Mouse (Mus musculus) heart, embryonic 14.5 days (tissue): ENCODE results near the gene Rnf145. TPM values are rescaled to one million over a fixed set of nuclear protein-coding genes. Genes with fewer than 3 reads are reported as not detected.

Experiments
- ATAC-seq: fragments of 200-750 bp; cut with Nextera tagmentation; 2 replicates; pipeline ENCODE4 v1.8.0; 2017; ENCODE audit warnings: low read depth, moderate TSS enrichment; ENCODE audit not compliant: insufficient number of reproducible peaks, insufficient read depth, low FRiP score
- H3K27ac ChIP-seq, 2 experiments: fragments of 200-500 bp in 1 of 2; fragments of 300-500 bp in 1 of 2; sonication (generic) in 1 of 2; replicated peaks in 1 of 2; 2 replicates each; pipeline ENCODE4 v1.5.1; 2012 to 2014; ENCODE audit warnings: low read depth in 2 of 2, low read length in 2 of 2, control low read depth in 1 of 2, mild to moderate bottlenecking in 1 of 2, mixed read lengths in 1 of 2; ENCODE audit not compliant: control insufficient read depth in 1 of 2, insufficient read depth in 1 of 2
- H3K27me3 ChIP-seq: fragments of 300-500 bp; sonication (generic); 2 replicates; pipeline ENCODE4 v1.6.1; 2014; ENCODE audit warnings: mild to moderate bottlenecking, low read length, control low read depth; ENCODE audit not compliant: control insufficient read depth, insufficient read depth
- H3K36me3 ChIP-seq: fragments of 300-500 bp; sonication (generic); 2 replicates; pipeline ENCODE4 v1.6.1; 2014; ENCODE audit warnings: mild to moderate bottlenecking, control low read depth, low read length, mixed read lengths; ENCODE audit not compliant: control insufficient read depth, insufficient read depth
- H3K4me1 ChIP-seq, 2 experiments: fragments of 200-500 bp in 1 of 2; fragments of 300-500 bp in 1 of 2; sonication (generic) in 1 of 2; 2 replicates each; pipeline ENCODE4 v1.6.1; 2012 to 2014; ENCODE audit warnings: low read length in 2 of 2, control low read depth in 1 of 2, mixed read lengths in 1 of 2; ENCODE audit not compliant: control insufficient read depth in 2 of 2, insufficient read depth in 2 of 2
- H3K4me2 ChIP-seq: fragments of 300-500 bp; sonication (generic); 2 replicates; pipeline ENCODE4 v1.6.1; 2014; ENCODE audit warnings: mild to moderate bottlenecking, low read length
- H3K4me3 ChIP-seq, 2 experiments: fragments of 200-500 bp in 1 of 2; fragments of 300-500 bp in 1 of 2; sonication (generic) in 1 of 2; 2 replicates each; pipeline ENCODE4 v1.5.1; 2012 to 2014; ENCODE audit warnings: low read length in 2 of 2, mild to moderate bottlenecking in 2 of 2, control low read depth in 1 of 2, low read depth in 1 of 2, moderate library complexity in 1 of 2; ENCODE audit not compliant: control insufficient read depth in 1 of 2, insufficient read depth in 1 of 2
- H3K9ac ChIP-seq: fragments of 300-500 bp; sonication (generic); 2 replicates; pipeline ENCODE4 v1.6.1; 2014; ENCODE audit warnings: mild to moderate bottlenecking, low read length
- H3K9me3 ChIP-seq: fragments of 300-500 bp; sonication (generic); 2 replicates; pipeline ENCODE4 v1.6.1; 2016; ENCODE audit warnings: low read length, control low read depth; ENCODE audit not compliant: control insufficient read depth
- WGBS: fragments of 180-500 bp; shearing (Covaris S2); extraction: QIAGEN DNeasy Blood & Tissue Kit; methylation state at CpG from one replicate; pipeline ENCODE4 v1.1.7; 2014; 5-methylcytosine and 5-hydroxymethylcytosine counted together
- polyA plus RNA-seq: library from polyadenylated mRNA; unstranded; fragments of >200 nt; fragmentation: Nextera tagmentation; extraction: Ambion mirVana; gene quantifications from 2 replicates; pipeline ENCODE4 v1.2.1, GENCODE M21; 2014

Rnf145 gene
- polyA plus RNA-seq, 1 experiment from 2014 or later = 66.7 TPM

- ATAC-seq = peak; percentile 88
- Histone ChIP-seq H3K27me3 (no peaks in the 10 kb centered on the region), H3K4me3 (peak overlapping the region; percentile 96 to 100), H3K36me3 (peaks cover 7% of the 10 kb centered on the region), H3K4me2 (peak overlapping the region; percentile 83), H3K9ac (peak overlapping the region; percentile 93), H3K4me1 (peaks cover 0 to 12% of the 10 kb centered on the region in 2 experiments; a peak in 1 of 4 replicates), H3K9me3 (no peaks in the 10 kb centered on the region), H3K27ac (peak overlapping the region; percentile 88 to 95)
- WGBS = 0% methylated on average over 28 of the region's 28 CpGs
Observed at GRCm38 (mm10) chr11:44519950-44520761, 1.4 kb downstream of the Rnf145 start.

GRCm38 (mm10) chr11:44522594-44522993 lies 3.8 kb downstream of the Rnf145 start:
- no peak overlapping the region for H3K4me3 ChIP-seq
- no peak overlapping the region for H3K27ac ChIP-seq
- no peak for ATAC-seq
- peaks cover 0 to 12% of the 10 kb centered on the region in 2 experiments; a peak in 1 of 4 replicates for H3K4me1 ChIP-seq
- H3K9me3 ChIP-seq = peaks cover 3% of the 10 kb centered on the region; the same call in 1 of the 2 replicates
- no peak overlapping the region for H3K4me2 ChIP-seq
- no peak overlapping the region for H3K9ac ChIP-seq
- H3K27me3 ChIP-seq = no peaks in the 10 kb centered on the region
- H3K36me3 ChIP-seq = peaks cover 28% of the 10 kb centered on the region
- 77% methylated on average over 5 of the region's 5 CpGs for WGBS

GRCm38 (mm10) chr11:44525765-44526164 lies 7.0 kb downstream of the Rnf145 start:
- H3K9ac ChIP-seq = no peak overlapping the region
- H3K4me1 ChIP-seq = peaks cover 0 to 14% of the 10 kb centered on the region in 2 experiments; a peak in 2 of 4 replicates
- no peak overlapping the region for H3K4me2 ChIP-seq
- H3K36me3 ChIP-seq = peaks cover 49% of the 10 kb centered on the region
- no peak overlapping the region for H3K4me3 ChIP-seq
- H3K27me3 ChIP-seq = no peaks in the 10 kb centered on the region
- H3K27ac ChIP-seq = no peak overlapping the region
- ATAC-seq = no peak
- 77% methylated on average over 4 of the region's 4 CpGs for WGBS
- H3K9me3 ChIP-seq = peaks cover 3% of the 10 kb centered on the region; the same call in 1 of the 2 replicates

GRCm38 (mm10) chr11:44526654-44527263 lies 8.0 kb downstream of the Rnf145 start:
- no peak for ATAC-seq
- peaks cover 0 to 9% of the 10 kb centered on the region in 2 experiments; a peak in 2 of 4 replicates for H3K4me1 ChIP-seq
- no peaks in the 10 kb centered on the region for H3K27me3 ChIP-seq
- H3K27ac ChIP-seq = no peak overlapping the region
- peaks cover 59% of the 10 kb centered on the region for H3K36me3 ChIP-seq
- no peak overlapping the region for H3K9ac ChIP-seq
- no peak overlapping the region for H3K4me3 ChIP-seq
- H3K9me3 ChIP-seq = peaks cover 3% of the 10 kb centered on the region; the same call in 1 of the 2 replicates
- H3K4me2 ChIP-seq = no peak overlapping the region
- 93% methylated on average over 11 of the region's 11 CpGs for WGBS

- no peaks in the 10 kb centered on the region for H3K27me3 ChIP-seq
- H3K4me1 ChIP-seq = peaks cover 0 to 9% of the 10 kb centered on the region in 2 experiments; a peak in 2 of 4 replicates
- WGBS = 85% methylated on average over 14 of the region's 14 CpGs
- H3K4me2 ChIP-seq = no peak overlapping the region
- H3K4me3 ChIP-seq = no peak overlapping the region
- H3K9ac ChIP-seq = no peak overlapping the region
- no peak for ATAC-seq
- peaks cover 76% of the 10 kb centered on the region for H3K36me3 ChIP-seq
- H3K27ac ChIP-seq = no peak overlapping the region
- H3K9me3 ChIP-seq = peaks cover 3% of the 10 kb centered on the region; the same call in 1 of the 2 replicates
Observed at GRCm38 (mm10) chr11:44528560-44529199, 9.9 kb downstream of the Rnf145 start.

- no peak for ATAC-seq
- Histone ChIP-seq H3K4me3 (no peak overlapping the region), H3K9ac (no peak overlapping the region), H3K4me2 (no peak overlapping the region), H3K27ac (no peak overlapping the region), H3K36me3 (peaks cover 82% of the 10 kb centered on the region), H3K9me3 (peaks cover 3% of the 10 kb centered on the region; the same call in 1 of the 2 replicates), H3K4me1 (peaks cover 0 to 9% of the 10 kb centered on the region in 2 experiments; a peak in 2 of 4 replicates), H3K27me3 (no peaks in the 10 kb centered on the region)
- WGBS = 67% methylated on average over 12 of the region's 12 CpGs
Observed at GRCm38 (mm10) chr11:44529200-44529599, 10.4 kb downstream of the Rnf145 start.

GRCm38 (mm10) chr11:44529716-44530115 lies 11.0 kb downstream of the Rnf145 start:
- Histone ChIP-seq H3K27ac (0 out of 4 replicates have a peak overlapping the region, but pooled peaks of 1 of the 2 experiments have one; percentile 5), H3K4me1 (peaks cover 0 to 9% of the 10 kb centered on the region in 2 experiments; a peak in 2 of 4 replicates), H3K4me2 (no peak overlapping the region), H3K4me3 (no peak overlapping the region), H3K27me3 (no peaks in the 10 kb centered on the region), H3K9me3 (peaks cover 3% of the 10 kb centered on the region; the same call in 1 of the 2 replicates), H3K9ac (no peak overlapping the region), H3K36me3 (peaks cover 84% of the 10 kb centered on the region)
- no peak for ATAC-seq
- 79% methylated on average over 5 of the region's 5 CpGs for WGBS
